13 mouse cellular contexts compared by ENCODE assay signal in genomic region chr6:104603371-104603770, GRCm38 (mm10).
DNase-seq lines count a peak whose midpoint lies in the region; ATAC-seq lines count a peak whose summit lies in the region.
"Had no signal": no experiment of that assay in that cellular context is flagged by ENCODE, and none has a peak within 500 bp of the region (broad histone marks: within the 10 kb centered on the region; RNA-seq: fewer than 3 reads in every experiment).

No protein-coding gene starts in this region.

- no peak overlapping the region for H3K4me3 ChIP-seq in neural tube, embryonic 11.5 days (ENCODE audit: low read depth, low read length)
- H3K4me3 ChIP-seq in hindbrain, embryonic 16.5 days (ENCODE audit: low read length) = no peak overlapping the region
- H3K4me3 ChIP-seq in neural tube, embryonic 15.5 days (replicated peaks) = no peak overlapping the region
- H3K4me3 ChIP-seq: embryonic facial prominence, embryonic 10.5 days had no signal

- DNase-seq in cerebellum, postnatal 14 days = peak; percentile 41 to 49
- no peak for DNase-seq in cerebellum, adult 11-12 months
- no peak for DNase-seq in neural tube, embryonic 11.5 days (ENCODE audit: low spot score)
- no peak for DNase-seq in neural tube, embryonic 10.5 days (ENCODE audit: extremely low spot score, low spot score)
- no peak for DNase-seq in adrenal gland, postnatal 10 days
- DNase-seq in urinary bladder, postnatal 36 days (ENCODE audit: low spot score in 2 of 2) = no peak
- DNase-seq: adrenal gland, postnatal 25 days; gastrocnemius, postnatal 36 days; spleen, adult 18-20 months had no signal

- no peak overlapping the region for H3K9ac ChIP-seq in neural tube, embryonic 11.5 days (ENCODE audit: low read length)
- no peak overlapping the region for H3K9ac ChIP-seq in hindbrain, embryonic 16.5 days (ENCODE audit: low read depth, low read length)
- H3K9ac ChIP-seq in neural tube, embryonic 15.5 days (replicated peaks) = no peak overlapping the region

- no peaks in the 10 kb centered on the region for H3K9me3 ChIP-seq in neural tube, embryonic 11.5 days (ENCODE audit: control insufficient read depth, low read length)
- H3K9me3 ChIP-seq in hindbrain, embryonic 16.5 days (ENCODE audit: control insufficient read depth, low read length) = no peaks in the 10 kb centered on the region
- H3K9me3 ChIP-seq in neural tube, embryonic 15.5 days (replicated peaks) = no peaks in the 10 kb centered on the region
- H3K9me3 ChIP-seq: embryonic facial prominence, embryonic 10.5 days had no signal

- ATAC-seq in neural tube, embryonic 11.5 days (ENCODE audit: insufficient read depth, low FRiP score, low TSS enrichment) = peak; percentile 70; the same call in 1 of the 2 replicates
- ATAC-seq in hindbrain, embryonic 16.5 days = peak; percentile 73
- peak; percentile 87 for ATAC-seq in neural tube, embryonic 15.5 days (ENCODE audit: low FRiP score)
- ATAC-seq: lung, postnatal 0 days had no signal

- no peak overlapping the region for H3K4me2 ChIP-seq in neural tube, embryonic 11.5 days (ENCODE audit: low read depth)
- H3K4me2 ChIP-seq in hindbrain, embryonic 16.5 days (ENCODE audit: low read length) = no peak overlapping the region
- no peak overlapping the region for H3K4me2 ChIP-seq in neural tube, embryonic 15.5 days

- no peaks in the 10 kb centered on the region for H3K27me3 ChIP-seq in neural tube, embryonic 11.5 days (ENCODE audit: control insufficient read depth, insufficient read depth, low read length)
- H3K27me3 ChIP-seq in hindbrain, embryonic 16.5 days (replicated peaks; ENCODE audit: control insufficient read depth, insufficient read depth, low read length) = no peaks in the 10 kb centered on the region
- H3K27me3 ChIP-seq in neural tube, embryonic 15.5 days (replicated peaks) = no peaks in the 10 kb centered on the region

- 62% methylated on average over 4 of the region's 4 CpGs for WGBS in neural tube, embryonic 11.5 days
- 21% methylated on average over 4 of the region's 4 CpGs for WGBS in hindbrain, embryonic 16.5 days
- WGBS in neural tube, embryonic 15.5 days = 21% methylated on average over 4 of the region's 4 CpGs

- H3K27ac ChIP-seq in neural tube, embryonic 11.5 days (ENCODE audit: low read depth, low read length) = no peak overlapping the region
- H3K27ac ChIP-seq in hindbrain, embryonic 16.5 days (ENCODE audit: low read depth, low read length) = no peak overlapping the region
- H3K27ac ChIP-seq in neural tube, embryonic 15.5 days (replicated peaks) = peak overlapping the region; percentile 51; the same call in 1 of the 2 replicates
- H3K27ac ChIP-seq: embryonic facial prominence, embryonic 10.5 days had no signal

- no peaks in the 10 kb centered on the region for H3K4me1 ChIP-seq in neural tube, embryonic 11.5 days (ENCODE audit: control insufficient read depth, insufficient read depth, low read length)
- H3K4me1 ChIP-seq in hindbrain, embryonic 16.5 days (ENCODE audit: control insufficient read depth, insufficient read depth, low read depth, low read length) = no peaks in the 10 kb centered on the region
- peaks cover 8% of the 10 kb centered on the region for H3K4me1 ChIP-seq in neural tube, embryonic 15.5 days
- H3K4me1 ChIP-seq: embryonic facial prominence, embryonic 10.5 days had no signal

- H3K36me3 ChIP-seq in neural tube, embryonic 11.5 days (ENCODE audit: control insufficient read depth, insufficient read depth, low read length) = no peaks in the 10 kb centered on the region
- no peaks in the 10 kb centered on the region for H3K36me3 ChIP-seq in hindbrain, embryonic 16.5 days (ENCODE audit: control insufficient read depth, insufficient read depth, low read length)
- no peaks in the 10 kb centered on the region for H3K36me3 ChIP-seq in neural tube, embryonic 15.5 days
- H3K36me3 ChIP-seq: embryonic facial prominence, embryonic 10.5 days had no signal

Comparison
In these comparisons a context has a peak if more than half of its experiments do, and no peak if none do; other contexts are left out.
1. DNase-seq: peak in cerebellum, postnatal 14 days (2 of 2); none in cerebellum, adult 11-12 months (single experiment), neural tube, embryonic 11.5 days (single experiment), neural tube, embryonic 10.5 days (single experiment), adrenal gland, postnatal 10 days (single experiment) and urinary bladder, postnatal 36 days (0 of 2).
2. Peak in every context shown above with its lines, with median percentiles within 50 percentile points of each other: ATAC-seq.